Mouse (Mus musculus): ENCODE measurements around the gene Zdhhc25. TPM values are rescaled to one million over a fixed set of nuclear protein-coding genes. Genes with fewer than 3 reads are reported as not detected.

The Zdhhc25 gene
- polyA plus RNA-seq, 1 experiment from 2014 or later: not detected

DNA sequence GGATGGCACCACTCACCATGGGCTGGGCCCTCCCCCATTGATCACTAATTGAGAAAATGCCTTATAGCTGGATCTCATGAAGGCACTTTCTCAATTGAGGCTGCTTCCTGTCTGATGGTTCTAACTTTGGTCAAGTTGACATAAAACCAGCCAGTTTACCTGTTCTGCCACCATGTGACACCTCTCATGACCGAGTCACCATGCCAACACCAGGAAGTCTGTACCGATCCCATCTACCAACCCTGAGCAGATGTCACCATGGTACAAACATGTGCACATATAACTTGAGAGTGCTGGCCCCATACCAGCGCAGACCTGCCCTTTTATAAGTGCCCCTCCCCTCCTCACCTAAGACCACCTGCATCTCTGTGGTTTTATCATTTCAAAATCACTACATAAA, 2.4 kb downstream of the Zdhhc25 start:
- H3K36me3 ChIP-seq (ENCODE audit: control insufficient read depth, insufficient read depth, low read length): no peaks in the 10 kb centered on the region
- no peak overlapping the region for H3K27ac ChIP-seq (ENCODE audit: low read depth, low read length)
- DNase-seq (ENCODE audit: low spot score) (no peak), ATAC-seq (replicated peaks; ENCODE audit: low FRiP score) (no peak)
- no peak overlapping the region for H3K9ac ChIP-seq (ENCODE audit: low read depth, low read length)
- H3K4me1 ChIP-seq (replicated peaks; ENCODE audit: control insufficient read depth, insufficient read depth, low read length): no peaks in the 10 kb centered on the region
- 83% methylated on average over 3 of the region's 3 CpGs for WGBS
- H3K4me3 ChIP-seq (ENCODE audit: low read depth, low read length): no peak overlapping the region
- H3K9me3 ChIP-seq (ENCODE audit: control insufficient read depth, low read length): no peaks in the 10 kb centered on the region
- H3K27me3 ChIP-seq (replicated peaks; ENCODE audit: control insufficient read depth, insufficient read depth, low read length): no peaks in the 10 kb centered on the region
- no peak overlapping the region for H3K4me2 ChIP-seq

DNA sequence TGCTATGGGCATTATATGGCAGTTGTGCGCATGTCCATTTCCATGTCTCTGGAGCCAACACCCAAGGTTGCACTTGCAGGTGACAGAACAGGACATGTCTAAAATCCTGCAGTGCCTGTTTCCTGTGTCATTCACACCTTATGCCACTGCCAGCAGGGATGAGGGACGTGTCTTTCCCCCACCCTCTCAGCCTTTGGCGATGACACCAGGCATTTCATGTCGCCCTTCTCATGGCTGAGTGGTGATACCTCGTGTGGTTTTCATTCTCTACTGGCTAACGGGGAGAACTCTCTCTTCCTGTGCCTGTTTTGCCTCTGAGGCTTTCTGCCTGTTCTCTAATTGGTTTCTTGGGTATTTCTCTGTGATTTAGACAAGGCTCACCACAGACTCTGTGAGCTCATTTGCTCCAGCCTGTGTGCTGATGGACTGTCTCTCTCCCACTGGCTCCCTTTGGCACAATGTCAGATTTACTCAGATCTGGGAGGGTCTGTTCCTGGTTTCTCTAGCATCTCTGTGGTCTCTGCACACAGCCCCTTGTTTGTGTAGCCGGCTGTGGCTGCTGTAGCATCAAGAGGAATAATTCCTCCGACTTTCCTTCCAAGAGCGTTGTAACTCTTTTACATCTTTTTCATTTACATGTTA, 3.1 kb downstream of the Zdhhc25 start:
- Histone ChIP-seq H3K36me3 (ENCODE audit: control insufficient read depth, insufficient read depth, low read length) (no peaks in the 10 kb centered on the region), H3K9me3 (ENCODE audit: control insufficient read depth, low read length) (no peaks in the 10 kb centered on the region), H3K4me2 (no peak overlapping the region), H3K4me1 (replicated peaks; ENCODE audit: control insufficient read depth, insufficient read depth, low read length) (no peaks in the 10 kb centered on the region), H3K27me3 (replicated peaks; ENCODE audit: control insufficient read depth, insufficient read depth, low read length) (no peaks in the 10 kb centered on the region), H3K4me3 (ENCODE audit: low read depth, low read length) (no peak overlapping the region), H3K9ac (ENCODE audit: low read depth, low read length) (no peak overlapping the region), H3K27ac (ENCODE audit: low read depth, low read length) (no peak overlapping the region)
- ATAC-seq (replicated peaks; ENCODE audit: low FRiP score) (no peak), DNase-seq (ENCODE audit: low spot score) (no peak)
- 72% methylated on average over 9 of the region's 9 CpGs for WGBS

DNA sequence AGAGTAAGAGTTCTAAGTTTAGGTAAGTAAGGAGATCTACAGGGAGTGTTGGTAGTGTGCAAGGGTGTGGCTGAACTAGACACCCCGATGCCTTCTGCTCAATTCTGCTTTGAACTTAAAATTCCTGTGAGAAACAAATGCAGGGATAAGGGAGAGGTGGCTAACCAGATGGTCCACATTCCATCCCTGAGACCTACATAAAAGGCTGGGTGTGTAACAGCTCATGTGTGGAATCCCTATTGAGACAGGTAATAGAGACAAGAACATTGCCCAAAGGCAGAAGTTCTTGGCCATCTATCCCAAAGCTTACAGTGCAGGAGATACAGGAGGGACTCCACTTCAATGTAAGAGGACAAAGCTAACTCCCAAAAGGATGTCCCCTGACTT, 3.6 kb downstream of the Zdhhc25 start:
- no peaks in the 10 kb centered on the region for H3K9me3 ChIP-seq (ENCODE audit: control insufficient read depth, low read length)
- H3K27me3 ChIP-seq (replicated peaks; ENCODE audit: control insufficient read depth, insufficient read depth, low read length): no peaks in the 10 kb centered on the region
- H3K9ac ChIP-seq (ENCODE audit: low read depth, low read length): no peak overlapping the region
- no peaks in the 10 kb centered on the region for H3K4me1 ChIP-seq (replicated peaks; ENCODE audit: control insufficient read depth, insufficient read depth, low read length)
- WGBS: 73% methylated on average over 1 of the region's 1 CpGs
- H3K4me3 ChIP-seq (ENCODE audit: low read depth, low read length): no peak overlapping the region
- H3K27ac ChIP-seq (ENCODE audit: low read depth, low read length): no peak overlapping the region
- ATAC-seq (replicated peaks; ENCODE audit: low FRiP score): no peak
- DNase-seq (ENCODE audit: low spot score): no peak
- no peak overlapping the region for H3K4me2 ChIP-seq
- no peaks in the 10 kb centered on the region for H3K36me3 ChIP-seq (ENCODE audit: control insufficient read depth, insufficient read depth, low read length)

- Histone ChIP-seq H3K36me3 (ENCODE audit: control insufficient read depth, insufficient read depth, low read length) (no peaks in the 10 kb centered on the region), H3K9me3 (ENCODE audit: control insufficient read depth, low read length) (no peaks in the 10 kb centered on the region), H3K4me1 (replicated peaks; ENCODE audit: control insufficient read depth, insufficient read depth, low read length) (no peaks in the 10 kb centered on the region), H3K4me3 (ENCODE audit: low read depth, low read length) (no peak overlapping the region), H3K27ac (ENCODE audit: low read depth, low read length) (no peak overlapping the region), H3K4me2 (no peak overlapping the region), H3K27me3 (replicated peaks; ENCODE audit: control insufficient read depth, insufficient read depth, low read length) (no peaks in the 10 kb centered on the region), H3K9ac (ENCODE audit: low read depth, low read length) (no peak overlapping the region)
- DNase-seq (ENCODE audit: low spot score): no peak
- no peak for ATAC-seq (replicated peaks; ENCODE audit: low FRiP score)
- WGBS: 81% methylated on average over 17 of the region's 17 CpGs
These were observed 4.7 kb downstream of the Zdhhc25 start for GRCm38 (mm10) chr15:88604669-88605414.

GRCm38 (mm10) chr15:88605415-88605785, 5.3 kb downstream of the Zdhhc25 start:
- Histone ChIP-seq H3K4me3 (ENCODE audit: low read depth, low read length) (no peak overlapping the region), H3K27ac (ENCODE audit: low read depth, low read length) (no peak overlapping the region), H3K9ac (ENCODE audit: low read depth, low read length) (no peak overlapping the region), H3K9me3 (ENCODE audit: control insufficient read depth, low read length) (no peaks in the 10 kb centered on the region), H3K4me2 (no peak overlapping the region), H3K4me1 (replicated peaks; ENCODE audit: control insufficient read depth, insufficient read depth, low read length) (no peaks in the 10 kb centered on the region), H3K27me3 (replicated peaks; ENCODE audit: control insufficient read depth, insufficient read depth, low read length) (no peaks in the 10 kb centered on the region), H3K36me3 (ENCODE audit: control insufficient read depth, insufficient read depth, low read length) (no peaks in the 10 kb centered on the region)
- 80% methylated on average over 5 of the region's 5 CpGs for WGBS
- ATAC-seq (replicated peaks; ENCODE audit: low FRiP score) (no peak), DNase-seq (ENCODE audit: low spot score) (no peak)

DNA sequence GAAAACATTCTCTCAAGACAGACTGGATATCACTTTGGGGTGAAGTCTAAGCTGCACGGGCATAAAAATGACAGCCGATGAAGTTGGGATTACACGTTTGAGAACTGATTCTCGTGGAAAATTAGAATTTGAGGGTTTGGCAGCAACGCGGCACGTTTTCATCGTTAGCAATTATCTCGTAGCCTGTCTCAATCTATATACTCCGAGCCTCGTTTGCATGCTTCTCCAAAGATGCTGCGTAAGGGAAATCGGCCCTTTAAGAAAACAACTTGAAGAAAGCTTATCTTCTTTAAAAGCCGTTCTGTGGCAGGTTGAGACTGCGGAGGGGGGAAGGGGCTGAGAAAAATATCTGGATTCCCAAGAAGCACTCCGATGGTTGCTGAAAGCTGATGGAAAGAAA, 17.0 kb downstream of the Zdhhc25 start:
- H3K36me3 ChIP-seq (ENCODE audit: control insufficient read depth, insufficient read depth, low read length): no peaks in the 10 kb centered on the region
- H3K4me2 ChIP-seq: no peak overlapping the region
- H3K27ac ChIP-seq (ENCODE audit: low read depth, low read length): no peak overlapping the region
- no peaks in the 10 kb centered on the region for H3K27me3 ChIP-seq (replicated peaks; ENCODE audit: control insufficient read depth, insufficient read depth, low read length)
- no peak overlapping the region for H3K4me3 ChIP-seq (ENCODE audit: low read depth, low read length)
- ATAC-seq (replicated peaks; ENCODE audit: low FRiP score) (no peak), DNase-seq (ENCODE audit: low spot score) (no peak)
- 74% methylated on average over 16 of the region's 16 CpGs for WGBS
- H3K4me1 ChIP-seq (replicated peaks; ENCODE audit: control insufficient read depth, insufficient read depth, low read length): no peaks in the 10 kb centered on the region
- H3K9me3 ChIP-seq (ENCODE audit: control insufficient read depth, low read length): no peaks in the 10 kb centered on the region
- no peak overlapping the region for H3K9ac ChIP-seq (ENCODE audit: low read depth, low read length)

- no peak overlapping the region for H3K4me2 ChIP-seq
- H3K36me3 ChIP-seq (ENCODE audit: control insufficient read depth, insufficient read depth, low read length): no peaks in the 10 kb centered on the region
- no peak overlapping the region for H3K4me3 ChIP-seq (ENCODE audit: low read depth, low read length)
- H3K27me3 ChIP-seq (replicated peaks; ENCODE audit: control insufficient read depth, insufficient read depth, low read length): no peaks in the 10 kb centered on the region
- WGBS: 69% methylated on average over 17 of the region's 17 CpGs
- no peaks in the 10 kb centered on the region for H3K4me1 ChIP-seq (replicated peaks; ENCODE audit: control insufficient read depth, insufficient read depth, low read length)
- no peak for DNase-seq (ENCODE audit: low spot score)
- no peak overlapping the region for H3K9ac ChIP-seq (ENCODE audit: low read depth, low read length)
- no peak overlapping the region for H3K27ac ChIP-seq (ENCODE audit: low read depth, low read length)
- no peak for ATAC-seq (replicated peaks; ENCODE audit: low FRiP score)
- H3K9me3 ChIP-seq (ENCODE audit: control insufficient read depth, low read length): no peaks in the 10 kb centered on the region
These were observed 18.1 kb downstream of the Zdhhc25 start for GRCm38 (mm10) chr15:88618008-88618773.

DNA sequence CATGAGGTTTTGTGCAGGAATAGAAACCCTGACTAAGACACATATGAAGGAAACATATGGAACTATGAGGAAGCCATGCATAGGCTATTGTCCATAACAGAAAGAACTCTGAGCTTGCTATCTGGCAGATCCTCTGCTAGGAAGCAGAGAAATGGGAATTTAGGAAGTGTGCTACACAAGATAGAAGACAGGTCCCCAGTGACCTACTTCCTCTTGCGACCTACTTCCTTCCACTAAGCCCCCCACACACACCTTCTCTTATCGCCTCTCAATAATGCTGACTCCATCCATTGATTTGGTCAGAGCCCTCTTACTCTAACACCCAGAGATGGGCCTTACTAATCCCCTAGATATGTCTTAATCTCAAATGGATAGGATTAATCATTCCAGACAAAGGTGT, 19.9 kb downstream of the Zdhhc25 start:
- DNase-seq (ENCODE audit: low spot score) (no peak), ATAC-seq (replicated peaks; ENCODE audit: low FRiP score) (no peak)
- no peaks in the 10 kb centered on the region for H3K9me3 ChIP-seq (ENCODE audit: control insufficient read depth, low read length)
- H3K4me1 ChIP-seq (replicated peaks; ENCODE audit: control insufficient read depth, insufficient read depth, low read length): no peaks in the 10 kb centered on the region
- no peak overlapping the region for H3K9ac ChIP-seq (ENCODE audit: low read depth, low read length)
- H3K36me3 ChIP-seq (ENCODE audit: control insufficient read depth, insufficient read depth, low read length): no peaks in the 10 kb centered on the region
- H3K27me3 ChIP-seq (replicated peaks; ENCODE audit: control insufficient read depth, insufficient read depth, low read length): no peaks in the 10 kb centered on the region
- no peak overlapping the region for H3K4me3 ChIP-seq (ENCODE audit: low read depth, low read length)
- WGBS: 41% methylated on average over 2 of the region's 2 CpGs
- H3K4me2 ChIP-seq: no peak overlapping the region
- H3K27ac ChIP-seq (ENCODE audit: low read depth, low read length): no peak overlapping the region

Data from liver, embryonic 11.5 days (tissue).